Mouse (Mus musculus): ENCODE data around the gene Rnaset2a. TPM values are rescaled to one million over a fixed set of nuclear protein-coding genes. Genes with fewer than 3 reads are reported as not detected.

Rnaset2a gene
- total and polyA plus RNA-seq, 2 experiments from 2014 or later: 15.1 to 17.4 TPM

Other genes starting within 250 kb of the Rnaset2a start
- 0.55 and 1.2 TPM in 2 replicates for gene Tagap, start 222.1 kb downstream of the Rnaset2a start, total RNA-seq (2014; rRNA removed)
- gene Tagap, start 222.1 kb downstream of the Rnaset2a start, polyA plus RNA-seq (2015; fragmentation: Nextera tagmentation; extraction: Ambion mirVana): 0.32 and 0.39 TPM in 2 replicates
- 21.0 and 37.5 TPM in 2 replicates for gene Rsph3a, start 202.5 kb downstream of the Rnaset2a start, total RNA-seq (2014; rRNA removed)
- 64.2 and 67.3 TPM in 2 replicates for gene Rsph3a, start 202.5 kb downstream of the Rnaset2a start, polyA plus RNA-seq (2015; fragmentation: Nextera tagmentation; extraction: Ambion mirVana)
- gene Gm49673, start 309 bp downstream of the Rnaset2a start, total RNA-seq (2014; rRNA removed): 3.5 and 5.8 TPM in 2 replicates
- 0.48 TPM in 1 of 2 replicates, not detected in the other for gene Gm49673, start 309 bp downstream of the Rnaset2a start, polyA plus RNA-seq (2015; fragmentation: Nextera tagmentation; extraction: Ambion mirVana)
- 13.2 and 19.1 TPM in 2 replicates for gene Fgfr1op, start 17.4 kb upstream of the Rnaset2a start, total RNA-seq (2014; rRNA removed)
- gene Fgfr1op, start 17.4 kb upstream of the Rnaset2a start, polyA plus RNA-seq (2015; fragmentation: Nextera tagmentation; extraction: Ambion mirVana): 16.6 and 17.9 TPM in 2 replicates
- gene Ccr6, start 87.9 kb upstream of the Rnaset2a start, total RNA-seq (2014; rRNA removed): not detected in 2 replicates
- gene Ccr6, start 87.9 kb upstream of the Rnaset2a start, polyA plus RNA-seq (2015; fragmentation: Nextera tagmentation; extraction: Ambion mirVana): not detected in 2 replicates
- gene Mpc1, start 134.8 kb upstream of the Rnaset2a start, total RNA-seq (2014; rRNA removed): 306 and 314 TPM in 2 replicates
- 494 and 535 TPM in 2 replicates for gene Mpc1, start 134.8 kb upstream of the Rnaset2a start, polyA plus RNA-seq (2015; fragmentation: Nextera tagmentation; extraction: Ambion mirVana)
- 113 and 130 TPM in 2 replicates for gene Sft2d1, start 163.0 kb upstream of the Rnaset2a start, total RNA-seq (2014; rRNA removed)
- 221 and 235 TPM in 2 replicates for gene Sft2d1, start 163.0 kb upstream of the Rnaset2a start, polyA plus RNA-seq (2015; fragmentation: Nextera tagmentation; extraction: Ambion mirVana)
- gene Prr18, start 189.4 kb upstream of the Rnaset2a start, total RNA-seq (2014; rRNA removed): 29.8 and 31.5 TPM in 2 replicates
- gene Prr18, start 189.4 kb upstream of the Rnaset2a start, polyA plus RNA-seq (2015; fragmentation: Nextera tagmentation; extraction: Ambion mirVana): 15.7 and 15.9 TPM in 2 replicates
- gene T2, start 207.9 kb upstream of the Rnaset2a start, total RNA-seq (2014; rRNA removed): 0.38 and 2.1 TPM in 2 replicates
- 0.81 and 0.90 TPM in 2 replicates for gene T2, start 207.9 kb upstream of the Rnaset2a start, polyA plus RNA-seq (2015; fragmentation: Nextera tagmentation; extraction: Ambion mirVana)

Measured in midbrain, postnatal 0 days (tissue).